Mouse (Mus musculus): ENCODE results near the gene Myl6b.

GRCm38 (mm10) chr10:128511761-128512160 lies 13.3 kb upstream of the Myl6b start:
- TF ChIP-seq CTCF (IDR thresholded peaks at IDR 0.05; ENCODE audit: insufficient read depth, low read depth, low read length) (no peak), POLR2A (IDR thresholded peaks at IDR 0.05; ENCODE audit: insufficient read depth, low read depth, low read length) (no peak)

All from olfactory bulb, adult 2 months (tissue).